Mouse (Mus musculus) bone marrow macrophage, adult 2 months (primary cell): Measurements from ENCODE around the gene Caln1.

Experiments used
- CTCF ChIP-seq: IDR thresholded peaks from 2 replicates; pipeline ENCODE4 v1.5.1; 2012; ENCODE audit warnings: low read depth, mild to moderate bottlenecking, low read length, moderate library complexity
- POLR2A ChIP-seq: IDR thresholded peaks from 2 replicates; pipeline ENCODE4 v1.6.1; 2012; ENCODE audit warnings: mild to moderate bottlenecking, low read depth, low read length, borderline replicate concordance

- TF ChIP-seq CTCF (no peak), POLR2A (no peak)
These were observed 40.5 kb downstream of the Caln1 start for GRCm38 (mm10) chr5:130409706-130410105.
